Mouse (Mus musculus) heart, adult 11 months (tissue): ENCODE measurements around the gene Olfr706.
"Not testable (repeated sequence)": the region's sequence is repeated elsewhere in the genome, so short reads cannot be mapped to it uniquely, and the experiment has no call there.

Experiments
- DNase-seq: peaks from one replicate; pipeline ENCODE4 v3.0.0; 2022

The Olfr706 gene

DNA sequence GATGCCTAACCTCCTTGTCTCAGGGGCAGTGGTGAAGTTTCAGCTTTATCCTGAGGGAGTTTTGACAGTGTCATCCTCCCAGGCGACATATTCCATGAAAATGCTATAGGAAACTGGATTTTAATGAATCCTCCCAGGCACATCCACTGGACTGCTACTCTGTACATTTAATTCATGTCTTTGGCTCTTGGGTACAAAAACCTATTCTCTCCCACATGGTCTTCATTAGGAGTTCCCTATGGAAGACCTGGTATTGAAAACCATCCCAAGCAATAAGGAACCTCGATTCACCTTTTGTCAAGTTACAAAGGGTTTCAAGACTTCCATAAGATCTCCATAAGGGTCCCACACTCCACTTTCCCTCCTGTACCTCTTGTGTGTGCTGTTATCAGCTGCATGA is at the start of gene Olfr706:
Gene Olfr706, minus strand, starts transcription at position 101 of the 400 bp plus-strand sequence.
- no peak for DNase-seq

DNA sequence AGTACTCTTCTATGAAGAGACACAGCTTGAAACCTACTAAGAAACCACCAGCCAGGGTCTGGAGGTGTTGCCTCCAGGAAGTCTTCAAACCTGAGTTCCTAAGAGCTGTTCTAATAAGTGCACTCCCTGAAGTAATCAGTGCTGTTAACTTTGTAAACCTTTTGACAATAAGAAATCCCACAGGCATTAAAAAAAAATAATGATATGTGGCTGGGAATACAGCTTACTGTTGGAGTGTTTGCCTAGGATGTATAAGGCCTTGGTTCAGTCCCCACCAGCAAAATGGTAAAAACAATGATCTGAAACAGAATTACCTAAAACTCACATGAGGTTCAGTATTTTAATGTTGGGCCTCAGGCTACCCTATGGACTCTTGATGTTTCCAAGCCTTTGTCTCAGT is 44.2 kb upstream of the Olfr706 start, which contains the start of gene Olfr709-ps1:
Gene Olfr709-ps1, minus strand, starts transcription at position 101 of the 400 bp plus-strand sequence.
- no peak for DNase-seq

DNA sequence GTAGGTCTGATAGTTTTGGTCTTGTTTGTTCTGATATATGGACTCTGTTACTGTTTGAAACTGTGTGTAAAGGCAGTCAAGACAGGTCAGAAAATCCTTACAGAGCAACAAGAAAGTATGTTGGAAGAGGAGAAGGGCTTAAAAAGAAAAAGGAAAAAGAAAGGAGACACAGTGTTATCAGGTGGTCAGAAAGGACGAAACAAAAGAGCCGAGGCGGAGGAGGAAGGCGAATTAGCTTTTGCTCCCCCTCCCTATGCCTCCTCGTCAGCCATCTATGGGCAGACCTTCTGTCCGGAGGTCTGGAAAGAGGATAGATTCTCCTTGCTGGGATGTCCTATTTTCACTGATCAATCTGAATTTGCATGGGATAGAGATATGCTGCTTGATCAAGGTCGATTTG is 33.0 kb upstream of the Olfr706 start:
- not testable (repeated sequence) for DNase-seq

DNA sequence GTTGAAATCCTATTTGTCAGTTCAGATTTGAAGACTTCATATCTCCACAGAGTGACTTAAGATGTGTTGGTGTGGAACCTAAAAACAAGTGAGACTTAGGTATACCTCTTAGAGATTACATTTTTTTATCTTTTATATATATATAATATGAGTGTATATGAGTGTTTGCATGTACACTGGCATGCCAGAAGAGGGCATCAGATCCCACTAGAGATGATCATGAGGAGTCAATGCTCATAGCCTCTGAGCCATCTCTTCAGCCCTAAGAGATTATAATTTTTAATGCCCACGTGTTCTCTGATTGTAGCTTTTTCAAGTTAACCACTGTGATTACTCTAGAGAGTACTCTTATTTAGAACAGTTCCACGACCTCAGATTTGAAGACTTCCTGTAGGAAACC is 19.7 kb upstream of the Olfr706 start, which contains the start of gene Olfr1532-ps1:
Gene Olfr1532-ps1, plus strand, starts transcription at position 326 of the 400 bp plus-strand sequence.
- DNase-seq = no peak

DNA sequence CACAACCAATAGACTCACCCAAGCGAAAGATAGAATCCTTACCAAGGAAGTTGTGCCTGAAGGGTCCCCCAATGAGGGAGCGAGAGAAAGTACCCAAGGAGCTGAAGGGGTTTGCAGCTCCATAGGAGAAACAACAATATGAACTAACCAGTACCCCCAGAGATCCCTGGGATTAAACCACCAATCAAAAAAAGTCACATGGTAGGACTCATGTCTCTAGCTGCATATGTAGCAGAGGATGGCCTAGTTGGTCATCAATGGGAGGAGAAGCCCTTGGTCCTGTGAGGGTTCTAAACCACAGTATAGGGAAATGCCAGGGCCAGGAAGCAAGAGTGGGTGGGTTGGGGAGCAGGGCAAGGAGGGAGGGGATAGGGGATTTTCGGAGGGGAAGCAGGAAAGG is 13.2 kb upstream of the Olfr706 start, which contains the start of gene Olfr707:
Gene Olfr707, minus strand, starts transcription at position 101 of the 400 bp plus-strand sequence.
- not testable (repeated sequence) for DNase-seq

DNA sequence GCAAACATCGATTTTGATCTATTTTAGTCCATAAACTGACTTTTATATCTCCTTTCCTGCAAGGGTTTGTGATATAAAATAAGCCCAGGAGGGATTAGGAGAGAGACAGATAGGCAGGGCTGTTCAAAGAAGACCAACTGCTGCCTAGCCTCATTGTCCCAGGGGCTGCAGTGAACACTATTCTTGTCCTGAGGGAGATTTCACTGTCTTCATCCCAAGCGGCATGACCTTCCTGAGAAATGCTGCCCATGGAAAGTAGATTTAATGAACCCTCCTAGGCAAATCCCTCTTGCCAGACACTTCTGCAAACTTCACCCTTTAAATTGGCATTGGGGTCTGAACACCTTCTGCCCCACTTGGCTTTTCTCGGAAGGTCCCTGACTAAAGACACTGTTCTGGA is 11.2 kb downstream of the Olfr706 start, which contains the start of gene Olfr705:
Gene Olfr705, minus strand, starts transcription at position 101 of the 400 bp plus-strand sequence.
- peak; percentile 72 for DNase-seq

DNA sequence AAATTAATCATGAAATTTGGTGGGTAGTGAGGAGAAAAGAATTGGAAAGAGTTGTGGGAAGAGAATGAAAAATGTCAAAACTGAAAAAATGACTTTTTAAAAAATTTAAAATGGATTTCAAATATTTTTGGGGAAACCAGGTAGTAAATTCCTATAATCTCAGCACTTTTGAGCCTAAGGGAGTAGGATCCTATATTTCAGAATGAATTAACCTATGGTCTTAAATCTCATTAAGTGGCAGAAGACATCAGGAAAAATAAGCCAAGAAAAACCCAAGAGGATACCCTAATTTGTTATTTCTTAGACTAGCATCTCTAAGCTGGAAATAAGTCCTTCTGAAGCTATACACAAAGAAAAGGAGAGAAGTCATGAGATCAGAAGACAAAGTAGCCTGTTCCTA is 25.1 kb downstream of the Olfr706 start, which contains the start of gene Olfr704:
Gene Olfr704, plus strand, starts transcription at position 301 of the 400 bp plus-strand sequence.
- DNase-seq = no peak

DNA sequence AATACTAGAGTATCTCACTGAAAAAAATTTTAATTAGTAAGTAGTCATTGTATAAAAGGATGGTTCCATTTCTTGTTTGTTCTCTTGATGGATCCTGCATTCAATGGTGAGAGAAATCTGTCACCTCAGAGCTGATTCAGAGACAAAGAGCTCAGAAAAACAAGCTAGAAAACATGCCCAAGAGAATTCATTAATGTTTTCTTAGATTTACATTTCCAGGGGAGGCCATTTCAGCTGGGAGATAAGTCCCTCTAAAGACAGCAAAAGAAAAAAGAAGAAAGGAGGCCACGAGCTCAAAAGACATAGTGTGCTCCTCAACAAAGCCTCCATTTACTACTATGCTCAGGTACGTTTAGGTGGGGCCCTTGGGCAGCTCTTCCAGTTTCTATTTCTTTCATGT is 44.9 kb downstream of the Olfr706 start, which contains the start of gene Olfr703:
Gene Olfr703, plus strand, starts transcription at position 301 of the 400 bp plus-strand sequence.
- no peak for DNase-seq

DNA sequence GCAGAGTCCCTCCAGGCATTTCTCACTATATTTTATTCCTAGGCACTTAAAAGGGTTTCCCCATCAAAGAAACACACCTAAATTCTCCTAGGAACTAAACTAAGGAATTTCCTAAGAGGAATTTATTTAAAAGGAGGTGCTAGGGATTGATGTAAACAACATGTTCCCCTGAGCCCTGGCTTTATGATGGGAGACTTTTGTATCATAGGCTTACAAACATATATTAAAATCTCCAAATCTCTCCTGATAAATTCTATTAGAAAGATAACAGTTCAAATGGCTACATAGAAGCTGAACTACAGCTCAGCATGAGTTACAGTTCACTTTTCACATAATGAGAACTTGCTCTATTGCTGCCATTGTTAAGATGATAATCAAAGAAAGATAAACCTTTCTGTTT is 54.2 kb downstream of the Olfr706 start, which contains the start of gene Olfr702:
Gene Olfr702, minus strand, starts transcription at position 101 of the 400 bp plus-strand sequence.
- DNase-seq = no peak
